Mouse (Mus musculus): ENCODE measurements around the gene Sash1.

The Sash1 gene

DNA sequence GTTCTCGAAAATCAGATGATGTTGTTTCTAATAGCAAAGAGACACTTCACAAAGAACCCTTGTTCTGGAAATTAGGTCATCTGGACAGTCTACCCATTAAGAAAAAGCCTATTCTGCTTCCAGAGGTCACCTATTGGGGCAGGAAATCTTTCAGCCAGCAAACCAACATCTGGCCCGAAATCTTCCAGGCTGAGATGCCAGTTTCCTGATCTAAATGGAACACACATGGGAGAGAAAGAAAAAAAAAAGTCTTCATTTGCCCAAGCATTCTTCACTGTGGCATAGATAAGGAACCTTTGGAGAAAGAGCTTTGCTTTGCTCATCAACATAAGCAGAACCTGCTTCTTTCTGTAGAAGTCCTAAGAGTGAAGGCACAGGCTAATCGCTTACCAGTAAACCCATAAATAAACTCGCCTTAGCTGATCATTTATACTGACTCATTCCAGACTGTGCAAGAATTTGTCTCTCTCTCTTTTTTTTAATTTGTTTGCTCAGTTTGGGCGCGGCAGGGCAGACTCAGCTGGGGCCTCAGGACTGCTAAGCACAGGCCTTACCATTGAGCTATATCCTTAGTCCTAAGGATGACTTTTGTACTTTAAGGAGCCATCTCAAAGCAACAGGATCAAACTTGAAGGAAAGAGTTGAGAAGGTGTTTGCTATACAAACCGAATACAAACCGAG is 13.1 kb upstream of the Sash1 start:
- no peak for DNase-seq (ENCODE audit: low spot score)

DNA sequence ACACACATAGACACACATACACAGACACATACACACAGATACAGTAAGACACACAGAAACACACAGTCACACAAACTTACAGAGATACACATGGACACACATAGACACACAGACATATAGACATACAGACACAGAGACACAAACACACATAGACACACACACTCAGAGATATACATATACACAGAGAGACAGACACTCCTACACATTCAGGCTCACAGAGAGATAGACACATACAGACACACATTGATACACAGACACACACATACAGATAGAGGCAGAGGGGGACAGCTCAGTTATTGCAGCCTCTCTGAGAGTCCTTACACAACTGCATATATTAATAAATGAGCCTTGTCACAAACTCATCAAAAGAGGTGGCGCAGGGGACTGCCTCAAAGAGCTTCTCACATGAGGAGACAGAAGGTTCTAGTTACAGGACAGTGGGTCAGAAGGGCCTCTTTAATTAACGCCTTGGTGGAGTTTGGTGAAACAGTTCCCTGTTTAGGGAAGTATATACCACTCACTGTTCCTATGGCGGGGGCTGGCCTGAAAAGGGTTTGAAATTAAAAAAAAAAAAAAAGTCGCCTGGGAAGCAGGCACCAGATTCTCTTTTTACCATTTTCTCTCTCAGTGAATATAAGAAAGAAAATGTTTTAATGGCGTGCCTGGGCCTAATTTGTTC is 12.4 kb upstream of the Sash1 start:
- DNase-seq (ENCODE audit: low spot score): no peak

DNA sequence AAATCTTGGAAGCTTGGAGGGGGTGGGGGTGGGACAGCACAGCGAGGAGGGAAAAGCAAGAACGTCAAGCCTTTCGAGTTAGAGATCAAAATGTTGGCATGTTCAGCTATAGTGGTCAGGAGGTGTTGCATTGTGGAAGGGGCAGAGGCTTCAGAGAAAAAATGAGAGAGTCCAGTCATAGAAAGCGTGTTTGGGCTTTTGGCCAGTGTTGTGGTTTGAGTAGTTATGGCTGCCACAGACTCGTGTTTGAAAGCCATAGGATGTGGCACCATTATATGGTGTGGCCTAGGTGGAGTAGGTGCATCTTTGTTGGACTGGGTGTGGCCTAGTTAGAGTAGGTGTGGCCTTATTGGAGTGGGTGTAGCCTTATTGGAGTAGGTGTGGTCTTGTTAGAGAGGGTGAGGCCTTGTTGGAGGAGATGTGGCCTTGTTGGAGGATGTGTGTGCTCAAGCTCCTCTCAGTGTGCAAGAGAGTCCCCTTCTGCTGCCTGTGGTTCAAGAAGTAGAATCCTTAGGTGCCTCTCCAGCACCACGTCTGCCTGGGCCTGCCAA is 9.2 kb upstream of the Sash1 start:
- DNase-seq (ENCODE audit: low spot score): no peak

GRCm38 (mm10) chr10:8890511-8890910 is 4.6 kb upstream of the Sash1 start:
- no peak for DNase-seq (ENCODE audit: low spot score)

GRCm38 (mm10) chr10:8889341-8889740 is 3.5 kb upstream of the Sash1 start:
- no peak for DNase-seq (ENCODE audit: low spot score)

- DNase-seq (ENCODE audit: low spot score): no peak
Observed at GRCm38 (mm10) chr10:8886528-8886854, 621 bp upstream of the Sash1 start.

- DNase-seq (ENCODE audit: low spot score): no peak
Observed at GRCm38 (mm10) chr10:8885201-8885600, 669 bp downstream of the Sash1 start.

DNA sequence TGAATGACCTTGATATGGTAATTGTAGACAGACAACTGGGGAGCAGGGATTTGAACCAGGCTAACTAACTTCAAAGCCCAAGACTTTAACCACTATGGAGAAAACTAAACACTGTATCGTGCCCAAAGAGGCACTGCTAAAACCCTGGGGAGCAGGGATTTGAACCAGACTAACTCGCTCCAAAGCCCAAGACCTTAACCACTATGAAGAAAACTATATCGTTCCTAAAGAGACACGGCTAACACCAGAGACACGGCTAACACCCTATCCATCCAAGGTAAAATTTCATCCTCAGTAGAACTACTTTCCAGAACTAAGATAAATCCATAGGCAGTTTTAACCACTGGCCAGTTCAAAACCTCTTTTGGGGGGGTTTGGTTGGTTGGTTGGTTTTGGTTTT is 1.3 kb downstream of the Sash1 start:
- DNase-seq (ENCODE audit: low spot score): no peak

DNA sequence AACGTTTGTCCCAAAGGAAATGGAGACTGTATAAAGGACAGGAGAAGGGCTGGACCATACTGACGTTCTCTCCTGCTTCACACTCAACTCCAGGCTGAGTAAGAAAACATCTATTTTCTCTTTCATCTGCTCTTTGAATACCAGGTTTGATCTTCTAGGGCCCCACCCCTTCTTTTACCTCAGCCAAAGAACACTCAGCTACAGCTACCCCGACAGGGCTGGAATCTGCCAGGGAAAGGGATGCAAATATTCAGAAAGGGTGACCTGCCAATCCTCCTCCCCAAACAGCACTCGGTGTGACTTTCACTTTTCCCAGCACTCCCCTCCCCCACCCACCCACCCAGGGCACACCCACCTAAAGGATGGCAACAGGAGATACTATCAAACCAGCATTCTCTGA is 2.2 kb downstream of the Sash1 start:
- DNase-seq (ENCODE audit: low spot score): no peak

- DNase-seq (ENCODE audit: low spot score): no peak
Observed at GRCm38 (mm10) chr10:8881736-8882135, 4.1 kb downstream of the Sash1 start.

DNA sequence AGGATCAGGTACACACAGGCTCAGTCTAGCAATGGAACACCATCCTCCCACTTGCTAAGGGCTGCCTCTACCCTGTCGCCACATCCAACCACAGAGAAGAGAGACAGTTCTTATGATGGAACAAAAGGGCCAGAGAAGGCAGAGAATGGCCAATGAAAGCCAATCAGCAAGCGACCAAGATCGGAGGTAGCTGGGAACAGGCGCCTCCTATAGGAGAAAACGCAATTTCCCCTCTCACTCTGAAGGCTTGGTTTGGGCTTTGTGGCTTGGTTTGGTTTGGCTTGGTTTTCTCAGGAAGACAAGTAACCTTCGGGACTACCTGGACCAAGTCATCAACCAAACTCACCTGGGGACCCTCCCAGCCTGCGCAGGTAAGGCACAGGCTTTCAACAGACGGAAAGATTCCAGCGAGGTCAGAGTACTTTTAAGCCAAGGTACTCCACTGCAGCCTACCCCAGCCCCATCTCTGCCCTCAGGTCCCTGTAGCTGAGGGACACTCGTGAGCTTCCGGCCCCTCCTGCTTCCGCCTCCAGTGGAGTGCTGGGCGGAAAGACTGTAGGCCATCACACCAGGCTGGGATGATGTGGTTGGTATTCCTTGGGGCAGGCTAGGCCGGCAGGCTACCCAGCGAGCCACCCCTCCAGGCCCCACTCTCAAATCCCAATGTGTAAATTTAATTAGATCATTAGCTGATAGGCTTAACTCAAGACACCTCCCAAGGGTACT is 4.8 kb downstream of the Sash1 start:
- no peak for DNase-seq (ENCODE audit: low spot score)

- no peak for DNase-seq (ENCODE audit: low spot score)
Observed at GRCm38 (mm10) chr10:8878824-8879223, 7.0 kb downstream of the Sash1 start.

DNA sequence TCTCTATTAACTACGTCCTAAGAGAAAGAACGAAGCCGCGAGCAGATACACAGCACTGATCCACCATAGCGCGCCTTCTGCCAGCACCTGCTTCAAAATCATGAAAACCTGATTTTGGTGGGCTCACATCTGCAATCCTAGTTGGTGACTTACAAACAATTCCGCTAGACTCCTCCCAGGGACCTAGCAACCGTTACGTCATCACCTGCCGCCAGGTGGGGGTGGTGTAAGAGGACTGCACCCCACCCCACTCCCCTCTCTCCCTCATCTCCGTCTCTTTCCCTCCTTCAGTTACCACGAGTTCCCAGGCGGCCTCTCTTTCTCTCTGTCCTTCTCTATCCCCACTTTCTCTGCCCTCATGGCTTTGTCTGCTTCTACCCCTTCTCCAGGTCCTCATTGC is 7.5 kb downstream of the Sash1 start:
- no peak for DNase-seq (ENCODE audit: low spot score)

DNA sequence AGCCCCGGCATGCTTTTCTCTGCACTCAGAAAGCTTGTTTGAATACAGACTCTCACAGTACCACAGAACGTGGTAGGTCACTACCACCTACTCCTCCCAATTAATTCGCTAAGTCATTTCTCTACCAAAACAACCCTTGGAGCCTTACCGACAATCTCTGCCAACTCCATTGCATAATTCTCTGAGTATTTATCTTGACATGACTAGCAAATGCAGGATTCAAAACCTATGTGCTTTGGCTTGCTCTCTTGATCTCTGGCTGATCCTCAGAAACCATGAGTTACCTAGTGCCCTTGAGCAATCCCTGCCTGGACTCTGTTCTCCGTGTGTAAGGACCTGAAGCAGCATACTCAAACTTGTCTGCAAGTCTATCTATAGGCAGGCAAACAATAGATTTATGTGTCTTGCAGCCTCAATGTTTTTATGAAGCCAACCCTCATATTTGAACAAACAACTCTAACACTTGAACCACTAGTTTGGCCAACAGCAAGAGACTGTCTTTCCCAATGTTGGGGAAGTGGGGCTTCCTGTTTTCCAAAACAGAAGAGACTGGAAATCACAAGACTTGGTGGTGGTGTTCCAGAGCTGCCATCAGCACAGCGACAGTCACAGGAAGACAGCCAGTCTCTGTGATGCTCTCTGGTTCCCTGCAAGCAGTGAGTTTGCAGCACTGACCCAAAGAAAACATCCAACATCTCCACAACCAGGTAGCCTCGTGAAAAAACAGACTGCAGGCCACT is 12.1 kb downstream of the Sash1 start:
- peak; percentile 18 for DNase-seq (ENCODE audit: low spot score)

- DNase-seq (ENCODE audit: low spot score): no peak
Observed at GRCm38 (mm10) chr10:8872788-8873187, 13.1 kb downstream of the Sash1 start.

DNA sequence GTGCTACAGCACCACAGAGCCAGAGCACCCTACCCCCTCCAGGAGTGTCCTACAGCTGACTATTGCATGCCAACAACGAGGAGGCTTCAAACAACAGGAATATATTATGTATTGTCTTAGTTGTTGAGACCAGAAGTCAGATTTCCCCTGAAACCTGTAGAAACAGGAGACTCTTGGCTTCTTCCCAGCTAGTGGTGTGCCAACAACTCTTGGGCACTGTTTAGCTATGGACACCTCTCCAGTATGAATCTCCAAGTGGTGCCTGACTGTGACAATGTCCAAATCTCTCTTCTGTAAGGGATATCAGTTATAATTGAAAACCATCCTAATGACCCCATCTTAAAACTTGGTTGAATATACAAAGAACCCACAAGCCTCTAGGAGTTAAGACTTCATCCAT is 13.9 kb downstream of the Sash1 start:
- no peak for DNase-seq (ENCODE audit: low spot score)

DNA sequence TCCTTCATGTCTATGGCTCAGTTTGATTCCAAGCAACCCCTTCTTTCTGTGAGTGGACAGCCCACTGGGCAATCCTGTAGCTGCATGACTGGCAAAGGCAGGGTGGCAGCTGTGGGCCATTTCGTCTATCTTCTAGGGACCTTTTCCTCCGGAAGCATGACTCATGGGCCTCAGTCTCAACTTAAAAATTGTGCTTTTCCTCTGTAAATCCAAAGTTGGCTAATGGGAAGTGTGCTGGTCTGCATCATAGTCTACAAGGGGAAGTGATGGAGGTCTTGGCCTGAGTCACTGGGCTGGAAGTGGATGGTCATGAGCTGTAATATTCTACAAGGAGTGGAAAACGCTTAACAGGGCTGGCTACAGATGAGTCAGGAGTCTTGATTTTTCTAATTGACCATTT is 15.5 kb downstream of the Sash1 start:
- DNase-seq (ENCODE audit: low spot score): no peak

DNA sequence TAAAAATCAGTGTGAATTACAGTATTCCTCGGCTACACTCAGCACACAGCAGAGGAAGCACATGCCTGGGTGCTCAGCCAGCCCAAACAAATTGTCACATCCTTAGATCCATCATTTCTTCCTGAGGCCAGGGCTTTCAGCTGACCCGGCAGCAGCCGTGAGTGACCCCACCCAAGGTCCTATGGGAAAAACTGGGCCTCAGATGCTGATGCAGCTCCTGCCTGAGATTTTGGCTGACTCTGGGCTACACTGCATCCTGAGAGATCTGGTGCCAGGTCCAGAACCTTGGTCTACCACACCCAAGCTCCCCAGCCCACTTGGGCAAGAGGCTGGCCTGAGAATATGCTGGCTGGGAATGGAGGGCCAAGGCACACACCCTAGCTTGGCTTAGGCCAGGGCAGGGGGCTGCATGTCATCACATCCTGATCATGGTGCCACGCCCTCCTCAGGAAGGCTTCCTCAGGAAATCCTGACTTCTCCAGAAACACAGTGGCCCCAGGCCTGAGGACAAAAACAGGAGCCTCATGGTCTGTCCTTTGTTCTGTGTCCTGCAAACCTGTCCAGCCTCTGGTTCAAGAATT is 19.7 kb downstream of the Sash1 start:
- DNase-seq (ENCODE audit: low spot score): no peak

- no peak for DNase-seq (ENCODE audit: low spot score)
Observed at GRCm38 (mm10) chr10:8860655-8861054, 25.2 kb downstream of the Sash1 start.

- DNase-seq (ENCODE audit: low spot score): no peak
Observed at GRCm38 (mm10) chr10:8858718-8859117, 27.2 kb downstream of the Sash1 start.

GRCm38 (mm10) chr10:8856942-8857341 is 28.9 kb downstream of the Sash1 start:
- no peak for DNase-seq (ENCODE audit: low spot score)

GRCm38 (mm10) chr10:8853326-8853725 is 32.5 kb downstream of the Sash1 start:
- DNase-seq (ENCODE audit: low spot score): no peak

All from layer of hippocampus, adult 11-12 months (tissue).